Mouse (Mus musculus) heart, embryonic 10.5 days (tissue): Measurements from ENCODE around the gene Pdf. TPM values are rescaled to one million over a fixed set of nuclear protein-coding genes. Genes with fewer than 3 reads are reported as not detected.
A peak's percentile ranks its signal among the peaks of the same experiment; 100 is the strongest.

Experiments
- DNase-seq: peaks from one replicate; pipeline ENCODE4 v3.0.0-alpha.2; 2017; ENCODE audit warnings: low spot score
- H3K27ac ChIP-seq: fragments of 300-500 bp; sonication (generic); 2 replicates; pipeline ENCODE4 v1.5.1; 2016; ENCODE audit warnings: mild to moderate bottlenecking
- H3K27me3 ChIP-seq: fragments of 300-500 bp; sonication (generic); 2 replicates; pipeline ENCODE4 v1.6.1; 2016; ENCODE audit warnings: mild to moderate bottlenecking; ENCODE audit not compliant: poor library complexity, insufficient read depth, severe bottlenecking
- H3K36me3 ChIP-seq: fragments of 300-500 bp; sonication (generic); 2 replicates; pipeline ENCODE4 v1.6.1; 2016; ENCODE audit warnings: mild to moderate bottlenecking, moderate library complexity
- H3K4me1 ChIP-seq: fragments of 300-500 bp; sonication (generic); 2 replicates; pipeline ENCODE4 v1.6.1; 2016; ENCODE audit warnings: mild to moderate bottlenecking
- H3K4me3 ChIP-seq: fragments of 300-500 bp; sonication (generic); 2 replicates; pipeline ENCODE4 v1.5.1; 2016; ENCODE audit warnings: mild to moderate bottlenecking, moderate library complexity
- H3K9me3 ChIP-seq: fragments of 300-500 bp; sonication (generic); 2 replicates; pipeline ENCODE4 v1.6.1; 2016; ENCODE audit warnings: mild to moderate bottlenecking, moderate library complexity
- WGBS: fragments of 180-500 bp; shearing (Covaris S2); methylation state at CpG from one replicate; pipeline ENCODE4 v1.1.7; 2016; 5-methylcytosine and 5-hydroxymethylcytosine counted together
- polyA plus RNA-seq: library from polyadenylated mRNA; unstranded; fragments of >200 nt; fragmentation: Nextera tagmentation; extraction: Ambion mirVana; gene quantifications from 2 replicates; pipeline ENCODE4 v1.2.1, GENCODE M21; 2016

The Pdf gene
- polyA plus RNA-seq: 52.5 and 53.1 TPM in 2 replicates

DNA sequence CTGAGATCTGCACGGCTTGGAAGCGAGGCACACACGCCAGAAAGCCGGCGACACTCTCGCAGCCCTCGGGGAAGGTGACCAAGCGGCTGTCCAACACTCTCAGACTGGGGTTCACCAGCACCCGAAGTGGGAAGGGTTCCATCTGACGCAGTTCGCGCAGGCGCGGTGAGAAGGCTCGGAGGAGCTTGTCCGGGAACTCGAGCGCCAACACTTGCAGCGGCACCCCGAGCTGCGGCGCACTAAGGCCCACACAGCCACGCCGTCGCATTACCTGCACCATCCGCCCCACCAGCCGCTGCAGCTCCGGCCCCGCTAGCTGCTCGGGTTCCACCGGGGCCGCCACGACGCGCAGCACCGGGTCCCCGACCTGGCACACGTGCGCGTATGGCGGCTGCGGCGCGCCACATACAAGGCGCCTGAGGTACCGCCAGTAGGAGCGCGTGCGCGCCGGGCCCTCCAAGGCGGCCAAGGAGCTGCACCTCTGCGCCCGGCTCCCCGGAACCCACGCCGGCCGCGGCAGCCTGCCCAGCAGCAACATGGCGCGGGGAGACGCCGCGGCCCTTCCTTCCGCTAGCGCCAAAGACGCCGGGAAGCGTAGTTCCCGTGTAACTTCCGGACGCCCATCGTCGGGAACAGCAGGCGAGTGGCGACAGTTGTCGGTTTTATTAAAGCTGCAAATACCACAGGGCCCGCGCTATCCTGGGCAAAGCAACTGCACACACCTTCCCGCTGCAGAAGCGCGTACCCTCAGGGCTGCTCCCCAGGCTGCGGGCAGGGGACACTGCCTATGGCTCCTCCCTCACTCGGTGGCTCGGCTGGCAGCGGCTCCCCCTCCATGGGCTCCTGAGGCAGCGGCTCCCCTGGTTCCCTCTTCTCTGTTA lies at the start of gene Pdf:
Gene Pdf, minus strand, starts transcription at position 554 of the 881 bp plus-strand sequence.
- peaks cover 84% of the 10 kb centered on the region for H3K36me3 ChIP-seq
- H3K4me1 ChIP-seq: peaks cover 20% of the 10 kb centered on the region
- H3K9me3 ChIP-seq: no peaks in the 10 kb centered on the region
- under 1% methylated on average over 87 of the region's 87 CpGs for WGBS
- no peaks in the 10 kb centered on the region for H3K27me3 ChIP-seq
- DNase-seq: peak; percentile 91
- peak within 1 kb of the TSS; percentile 94 for H3K27ac ChIP-seq
- peak within 1 kb of the TSS; percentile 84 for H3K4me3 ChIP-seq

DNA sequence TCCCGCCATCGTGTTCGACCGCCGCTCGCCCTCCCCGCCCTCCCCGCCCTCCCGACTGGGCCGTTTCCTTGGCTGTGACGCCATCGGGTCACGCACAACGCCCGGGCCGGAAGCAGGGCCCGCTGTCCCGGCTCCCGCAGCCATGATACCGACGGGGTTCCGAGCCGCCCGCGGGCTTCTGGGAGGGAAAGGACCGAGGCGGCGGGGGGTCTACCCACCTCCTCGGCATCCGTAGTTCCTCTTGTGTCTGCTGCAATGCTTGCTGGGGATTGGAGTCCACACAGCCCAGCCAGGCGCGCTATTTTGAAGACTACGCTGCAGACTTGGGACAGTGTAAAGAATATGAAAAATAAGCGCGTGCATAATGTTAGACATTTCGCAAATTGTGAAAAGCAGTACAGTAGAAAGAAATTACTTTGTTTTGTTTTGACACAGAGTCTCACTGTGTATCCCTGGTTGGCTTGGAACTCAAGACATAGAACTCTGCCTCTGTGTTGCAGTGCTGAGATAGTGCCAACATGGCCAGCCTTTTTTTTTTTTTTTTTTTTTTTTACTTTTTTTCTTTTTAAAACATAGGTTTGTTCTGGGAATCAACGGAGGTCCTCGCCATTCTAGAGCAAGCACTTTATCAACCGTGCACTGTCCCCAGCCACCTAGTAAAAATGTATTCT lies 48.1 kb upstream of the Pdf start, which contains the start of gene Terf2:
Gene Terf2, minus strand, starts transcription at position 182 of the 671 bp plus-strand sequence.
- Histone ChIP-seq H3K4me3 (peak within 1 kb of the TSS; percentile 97), H3K9me3 (no peaks in the 10 kb centered on the region), H3K27ac (peak within 1 kb of the TSS; percentile 95), H3K36me3 (peaks cover 30% of the 10 kb centered on the region), H3K4me1 (peaks cover 17% of the 10 kb centered on the region), H3K27me3 (no peaks in the 10 kb centered on the region)
- peak; percentile 97 for DNase-seq
- 3% methylated on average over 39 of the region's 39 CpGs for WGBS

- Histone ChIP-seq H3K4me3 (peak overlapping the region; percentile 97), H3K36me3 (peaks cover 35% of the 10 kb centered on the region), H3K9me3 (no peaks in the 10 kb centered on the region), H3K27me3 (no peaks in the 10 kb centered on the region), H3K4me1 (peaks cover 17% of the 10 kb centered on the region), H3K27ac (peak overlapping the region; percentile 95)
- WGBS: under 1% methylated on average over 49 of the region's 53 CpGs
- DNase-seq: peak; percentile 82
Measured at GRCm38 (mm10) chr8:107095717-107096365, 47.4 kb upstream of the Pdf start.

DNA sequence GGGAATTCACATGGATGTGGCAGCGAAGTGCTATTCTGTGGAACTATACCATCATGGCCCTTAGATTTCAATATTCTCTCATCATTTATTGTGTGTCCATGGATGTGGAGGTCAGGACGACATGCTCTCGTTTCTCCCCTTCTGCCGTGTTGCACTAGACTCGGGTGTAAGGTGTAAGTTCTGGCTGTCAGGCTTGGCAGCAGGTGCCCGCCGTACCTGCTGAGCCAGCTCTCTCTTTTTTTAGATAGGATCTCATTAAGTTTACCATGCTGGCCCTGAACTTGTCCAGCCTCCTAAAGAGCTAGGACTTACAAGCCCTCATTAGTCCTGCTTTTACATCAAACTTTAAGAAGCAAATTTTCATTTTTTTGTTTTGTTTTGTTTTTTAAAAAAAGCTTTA lies 42.1 kb upstream of the Pdf start:
- WGBS: 98% methylated on average over 7 of the region's 7 CpGs
- Histone ChIP-seq H3K36me3 (peaks cover 82% of the 10 kb centered on the region), H3K27me3 (no peaks in the 10 kb centered on the region), H3K4me3 (no peak overlapping the region), H3K9me3 (no peaks in the 10 kb centered on the region), H3K4me1 (peaks cover 14% of the 10 kb centered on the region), H3K27ac (no peak overlapping the region)
- no peak for DNase-seq

DNA sequence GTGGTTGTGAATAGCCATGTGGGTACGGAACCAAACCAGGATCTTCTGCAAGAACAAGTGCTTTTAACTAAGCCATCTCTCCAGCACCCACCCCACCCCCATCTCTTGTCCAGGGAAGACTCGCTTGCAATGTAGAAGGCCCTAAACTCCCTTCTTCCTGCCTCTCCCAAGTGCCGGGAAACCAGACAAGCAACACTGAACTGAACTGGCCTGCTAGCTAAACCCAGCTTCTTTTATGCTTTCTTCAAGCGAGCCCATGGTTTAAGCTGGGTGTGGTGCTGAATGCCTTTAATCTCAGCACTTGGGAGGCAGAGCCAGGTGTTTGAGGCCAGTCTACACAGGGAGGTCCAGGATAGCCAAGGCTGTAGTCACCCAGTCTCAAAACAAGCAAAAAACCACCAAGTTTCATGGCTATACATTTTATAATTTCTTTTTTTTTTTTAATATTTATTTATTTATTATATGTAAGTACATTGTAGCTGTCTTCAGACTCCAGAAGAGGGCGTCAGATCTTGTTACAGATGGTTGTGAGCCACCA lies 40.2 kb upstream of the Pdf start:
- Histone ChIP-seq H3K27ac (no peak overlapping the region), H3K36me3 (peaks cover 80% of the 10 kb centered on the region)
- 98% methylated on average over 5 of the region's 5 CpGs for WGBS

GRCm38 (mm10) chr8:107086018-107086417 lies 37.6 kb upstream of the Pdf start:
- H3K27ac ChIP-seq: no peak overlapping the region
- peaks cover 83% of the 10 kb centered on the region for H3K36me3 ChIP-seq
- 95% methylated on average over 5 of the region's 5 CpGs for WGBS

More for the DNA sequence above, 40.2 kb upstream of the Pdf start:
- DNase-seq: no peak
- Histone ChIP-seq H3K27me3 (no peaks in the 10 kb centered on the region), H3K9me3 (no peaks in the 10 kb centered on the region), H3K4me3 (no peak overlapping the region), H3K4me1 (no peaks in the 10 kb centered on the region)

GRCm38 (mm10) chr8:107085358-107085757 lies 36.9 kb upstream of the Pdf start:
- peaks cover 83% of the 10 kb centered on the region for H3K36me3 ChIP-seq
- 94% methylated on average over 17 of the region's 17 CpGs for WGBS

More at GRCm38 (mm10) chr8:107086018-107086417, 37.6 kb upstream of the Pdf start:
- H3K4me3 ChIP-seq: no peak overlapping the region
- H3K4me1 ChIP-seq: no peaks in the 10 kb centered on the region
- H3K27me3 ChIP-seq: no peaks in the 10 kb centered on the region
- no peak for DNase-seq
- no peaks in the 10 kb centered on the region for H3K9me3 ChIP-seq

DNA sequence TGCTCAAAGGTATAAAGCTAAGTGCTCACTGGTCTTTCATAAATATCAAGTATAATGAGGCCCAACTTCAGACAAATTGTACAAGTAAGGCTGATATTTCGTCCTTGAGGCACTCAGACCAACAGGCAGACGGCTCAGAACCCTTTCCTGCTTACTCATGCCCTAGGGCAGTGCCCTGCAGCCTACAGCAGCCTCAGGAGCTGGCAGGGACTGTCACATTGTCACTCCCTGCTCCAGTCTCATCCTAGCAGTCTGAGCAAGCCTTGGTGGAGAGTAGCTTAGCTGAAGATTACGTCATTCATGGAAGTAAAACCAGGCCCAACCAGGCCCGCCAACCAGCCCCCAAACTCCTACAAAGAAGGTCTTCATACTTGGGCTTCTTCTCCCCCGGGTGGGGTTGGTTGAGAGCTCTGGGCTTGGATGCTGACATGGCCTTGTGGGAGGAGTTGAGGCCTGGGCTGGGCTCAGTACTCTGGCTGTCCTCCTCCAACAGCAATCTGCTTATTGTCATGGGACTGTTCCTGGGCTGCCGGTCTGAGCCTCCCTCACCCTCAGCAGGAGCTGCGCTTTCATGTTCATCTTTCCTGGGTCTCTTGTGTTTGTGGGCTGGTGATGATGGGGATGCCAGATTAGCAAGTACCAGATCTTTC lies 27.9 kb upstream of the Pdf start:
- 82% methylated on average over 7 of the region's 7 CpGs for WGBS

More at GRCm38 (mm10) chr8:107085358-107085757, 36.9 kb upstream of the Pdf start:
- no peaks in the 10 kb centered on the region for H3K27me3 ChIP-seq
- no peak for DNase-seq
- no peak overlapping the region for H3K27ac ChIP-seq
- H3K4me1 ChIP-seq: no peaks in the 10 kb centered on the region
- H3K4me3 ChIP-seq: no peak overlapping the region
- no peaks in the 10 kb centered on the region for H3K9me3 ChIP-seq

DNA sequence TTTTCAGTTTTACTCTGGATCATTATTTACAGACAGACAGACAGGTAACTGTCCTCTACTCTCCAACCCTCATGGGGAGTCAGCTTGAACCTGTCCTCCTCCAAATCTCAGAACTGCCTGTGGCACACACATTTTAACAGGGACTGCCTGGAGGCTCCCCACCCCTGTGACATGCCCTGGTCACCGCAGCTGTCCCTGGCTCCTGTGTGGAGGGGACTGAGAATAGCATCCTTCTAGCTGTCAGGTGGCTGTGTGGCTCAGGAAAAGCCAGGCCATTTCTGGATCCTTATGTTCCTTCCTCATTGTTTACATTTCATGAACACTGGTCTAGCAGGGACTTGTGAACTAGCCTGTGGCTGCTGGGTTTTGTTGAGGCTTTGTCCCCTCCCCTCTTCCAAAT lies 25.7 kb upstream of the Pdf start:
- DNase-seq: no peak
- Histone ChIP-seq H3K4me1 (peaks cover 13% of the 10 kb centered on the region), H3K36me3 (peaks cover 86% of the 10 kb centered on the region), H3K4me3 (no peak overlapping the region), H3K27ac (no peak overlapping the region), H3K9me3 (no peaks in the 10 kb centered on the region), H3K27me3 (no peaks in the 10 kb centered on the region)
- 55% methylated on average over 1 of the region's 1 CpGs for WGBS

More for the DNA sequence above, 27.9 kb upstream of the Pdf start:
- Histone ChIP-seq H3K4me3 (no peak overlapping the region), H3K27ac (no peak overlapping the region), H3K4me1 (peaks cover 13% of the 10 kb centered on the region), H3K36me3 (peaks cover 92% of the 10 kb centered on the region), H3K9me3 (no peaks in the 10 kb centered on the region), H3K27me3 (no peaks in the 10 kb centered on the region)
- DNase-seq: no peak

- peaks cover 86% of the 10 kb centered on the region for H3K36me3 ChIP-seq
- no peak overlapping the region for H3K4me3 ChIP-seq
- H3K27me3 ChIP-seq: no peaks in the 10 kb centered on the region
- no peak for DNase-seq
- peaks cover 16% of the 10 kb centered on the region for H3K4me1 ChIP-seq
- no peak overlapping the region for H3K27ac ChIP-seq
- H3K9me3 ChIP-seq: no peaks in the 10 kb centered on the region
- 85% methylated on average over 4 of the region's 4 CpGs for WGBS
Measured at GRCm38 (mm10) chr8:107073706-107074105, 25.3 kb upstream of the Pdf start.

GRCm38 (mm10) chr8:107065511-107066496 lies 17.4 kb upstream of the Pdf start, which contains the start of gene Tmed6:
Gene Tmed6, minus strand, starts transcription at chr8:107065644.
- H3K4me3 ChIP-seq: no peak within 1 kb of the TSS
- no peak within 1 kb of the TSS for H3K27ac ChIP-seq
- no peak for DNase-seq
- peaks cover 6% of the 10 kb centered on the region; the same call in 1 of the 2 replicates for H3K4me1 ChIP-seq
- H3K9me3 ChIP-seq: no peaks in the 10 kb centered on the region
- H3K36me3 ChIP-seq: peaks cover 20% of the 10 kb centered on the region
- 57% methylated on average over 17 of the region's 17 CpGs for WGBS
- H3K27me3 ChIP-seq: no peaks in the 10 kb centered on the region
